Mouse (Mus musculus) MEL (cell line): ENCODE results near the gene Podxl.

ENCODE experiments used
- CTCF ChIP-seq, 3 experiments: IDR thresholded peaks in 2 of 3; conservative IDR thresholded peaks in 1 of 3; 2 replicates each; pipeline ENCODE4 v1.5.1; 2011 to 2012; ENCODE audit warnings: low read length in 3 of 3, low read depth in 2 of 3, mild to moderate bottlenecking in 2 of 3, improper control_type of control experiment in 1 of 3, inconsistent platforms in 1 of 3, mixed read lengths in 1 of 3, moderate library complexity in 1 of 3; ENCODE audit not compliant: control insufficient read depth in 1 of 3, insufficient read depth in 1 of 3, poor library complexity in 1 of 3, severe bottlenecking in 1 of 3
- EP300 ChIP-seq, 2 experiments: IDR thresholded peaks; 2 replicates each; pipeline ENCODE4 v1.6.1; 2011; ENCODE audit warnings: improper control_type of control experiment in 2 of 2, low read length in 2 of 2, low read depth in 1 of 2, mild to moderate bottlenecking in 1 of 2
- GABPA ChIP-seq: IDR thresholded peaks from 2 replicates; pipeline ENCODE4 v1.6.1; 2012; ENCODE audit warnings: low read depth, mild to moderate bottlenecking, inconsistent platforms, low read length, improper control_type of control experiment, moderate library complexity
- MAX ChIP-seq: IDR thresholded peaks from 2 replicates; pipeline ENCODE4 v1.6.1; 2011; ENCODE audit warnings: low read length, improper control_type of control experiment
- POLR2A ChIP-seq, 2 experiments: IDR thresholded peaks; 2 replicates each; pipeline ENCODE4 v1.6.1; 2011 to 2012; ENCODE audit warnings: low read length in 2 of 2, mild to moderate bottlenecking in 2 of 2, control low read depth in 1 of 2, improper control_type of control experiment in 1 of 2, low read depth in 1 of 2, moderate library complexity in 1 of 2; ENCODE audit not compliant: control insufficient read depth in 1 of 2, insufficient read depth in 1 of 2, poor library complexity in 1 of 2
- POLR2AphosphoS2 ChIP-seq: IDR thresholded peaks from 2 replicates; pipeline ENCODE4 v1.6.1; 2011; ENCODE audit warnings: low read length, improper control_type of control experiment
- TBP ChIP-seq: IDR thresholded peaks from 2 replicates; pipeline ENCODE4 v1.8.0; 2011; ENCODE audit warnings: low read depth, low read length, improper control_type of control experiment
- UBTF ChIP-seq: IDR thresholded peaks from 2 replicates; pipeline ENCODE4 v1.6.1; 2012; ENCODE audit warnings: low read depth, mild to moderate bottlenecking, inconsistent platforms, low read length, improper control_type of control experiment, moderate library complexity, borderline replicate concordance; ENCODE audit not compliant: insufficient read depth

GRCm38 (mm10) chr6:31567200-31567599, 3.4 kb upstream of the Podxl start:
- TF ChIP-seq TBP (no peak), CTCF (IDR thresholded peaks at IDR 0.05 in 2 of 3, conservative IDR thresholded peaks at IDR 0.05 in 1 of 3; ENCODE audit: control insufficient read depth in 1 of 3, insufficient read depth in 1 of 3, low read depth in 2 of 3, low read length in 3 of 3, poor library complexity in 1 of 3, severe bottlenecking in 1 of 3) (no peak), GABPA (no peak), POLR2A (IDR thresholded peaks at IDR 0.05; ENCODE audit: control insufficient read depth in 1 of 2, insufficient read depth in 1 of 2, low read depth in 1 of 2, low read length in 2 of 2, poor library complexity in 1 of 2) (no peak), EP300 (IDR thresholded peaks at IDR 0.05; ENCODE audit: low read depth in 1 of 2, low read length in 2 of 2) (no peak), MAX (no peak), UBTF (no peak), POLR2AphosphoS2 (no peak)
